Mouse (Mus musculus): ENCODE results near the gene Ly9. TPM values are rescaled to one million over a fixed set of nuclear protein-coding genes. Genes with fewer than 3 reads are reported as not detected.

The Ly9 gene
- total RNA-seq, 2 experiments from 2014 or later = 0.22 TPM; not detected in 1

Small RNAs within 50 kb of the gene (microRNA-seq; reads per million reads assigned to microRNA genes)
- gene Mir7683 = not detected

Other genes with a start within 250 kb of the Ly9 start
- gene Klhdc9, start 246.6 kb downstream of the Ly9 start, total RNA-seq (2021) = 1 to 10 TPM; 4.4 to 4.8 TPM
- gene Nectin4, start 237.3 kb downstream of the Ly9 start, total RNA-seq (2021) = 1 to 10 TPM in 1 of 2 experiments, under 1 TPM in 1; 0.88 to 1.2 TPM
- 1 to 10 TPM in 1 of 2 experiments, under 1 TPM in 1; 0.98 to 1.6 TPM for gene Arhgap30, start 218.5 kb downstream of the Ly9 start, total RNA-seq (2021)
- 100 to 1,000 TPM; 130 to 141 TPM for gene Usf1, start 196.1 kb downstream of the Ly9 start, total RNA-seq (2021)
- 1 to 10 TPM; 2.9 to 5.8 TPM for gene Tstd1, start 188.5 kb downstream of the Ly9 start, total RNA-seq (2021)
- gene F11r, start 169.9 kb downstream of the Ly9 start, total RNA-seq (2021) = 1 to 10 TPM; 4.9 to 6.2 TPM
- gene Alyref2, start 103.9 kb downstream of the Ly9 start, total RNA-seq (2021) = 10 to 100 TPM; 10.5 to 10.9 TPM
- not detected for gene Itln1, start 72.1 kb downstream of the Ly9 start, total RNA-seq (2021)
- under 1 TPM; 0.08 to 0.22 TPM for gene Cd244a, start 48.2 kb downstream of the Ly9 start, total RNA-seq (2021)
- not detected for gene Slamf7, start 45.6 kb upstream of the Ly9 start, total RNA-seq (2021)
- under 1 TPM in 1 of 2 experiments, not detected in 1; 0.32 TPM for gene Cd48, start 74.6 kb upstream of the Ly9 start, total RNA-seq (2021)
- gene Slamf1, start 159.7 kb upstream of the Ly9 start, total RNA-seq (2021) = under 1 TPM in 1 of 2 experiments, not detected in 1; 0.22 TPM
- gene Cd84, start 232.3 kb upstream of the Ly9 start, total RNA-seq (2021) = 1 to 10 TPM; 1.3 to 1.4 TPM